Mouse (Mus musculus) liver, embryonic 15.5 days (tissue): ENCODE data around the gene Il34. TPM values are rescaled to one million over a fixed set of nuclear protein-coding genes. Genes with fewer than 3 reads are reported as not detected.

Experiments
- ATAC-seq: fragments of 200-750 bp; cut with Nextera tagmentation; 2 replicates; pipeline ENCODE4 v1.8.0; 2017; ENCODE audit warnings: moderate number of reproducible peaks, mild to moderate bottlenecking, moderate library complexity; ENCODE audit not compliant: insufficient read depth
- H3K27ac ChIP-seq: fragments of 300-500 bp; sonication (generic); replicated peaks from 2 replicates; pipeline ENCODE4 v1.5.1; 2015; ENCODE audit warnings: mild to moderate bottlenecking, inconsistent platforms
- H3K27me3 ChIP-seq: fragments of 300-500 bp; sonication (generic); 2 replicates; pipeline ENCODE4 v1.6.1; 2015; ENCODE audit warnings: mild to moderate bottlenecking, inconsistent platforms
- H3K36me3 ChIP-seq: fragments of 300-500 bp; sonication (generic); replicated peaks from 2 replicates; pipeline ENCODE4 v1.6.1; 2015; ENCODE audit warnings: moderate library complexity, mild to moderate bottlenecking, inconsistent platforms
- H3K4me1 ChIP-seq: fragments of 300-500 bp; sonication (generic); replicated peaks from 2 replicates; pipeline ENCODE4 v1.6.1; 2015; ENCODE audit warnings: inconsistent platforms
- H3K4me2 ChIP-seq: fragments of 300-500 bp; sonication (generic); 2 replicates; pipeline ENCODE4 v1.6.1; 2015; ENCODE audit warnings: moderate library complexity, mild to moderate bottlenecking, inconsistent platforms
- H3K4me3 ChIP-seq: fragments of 300-500 bp; sonication (generic); replicated peaks from 2 replicates; pipeline ENCODE4 v1.5.1; 2015; ENCODE audit warnings: mild to moderate bottlenecking, inconsistent platforms
- H3K9ac ChIP-seq: fragments of 300-500 bp; sonication (generic); 2 replicates; pipeline ENCODE4 v1.6.1; 2015; ENCODE audit warnings: moderate library complexity, mild to moderate bottlenecking, inconsistent platforms
- H3K9me3 ChIP-seq: fragments of 300-500 bp; sonication (generic); replicated peaks from 2 replicates; pipeline ENCODE4 v1.6.1; 2016; ENCODE audit warnings: inconsistent platforms
- WGBS: fragments of 180-500 bp; shearing (Covaris S2); methylation state at CpG from one replicate; pipeline ENCODE4 v1.1.7; 2015; ENCODE audit warnings: mixed read lengths; ENCODE audit not compliant: insufficient replicate concordance; 5-methylcytosine and 5-hydroxymethylcytosine counted together
- polyA plus RNA-seq: library from polyadenylated mRNA; unstranded; fragments of >200 nt; fragmentation: Nextera tagmentation; extraction: Ambion mirVana; gene quantifications from 2 replicates; pipeline ENCODE4 v1.2.1, GENCODE M21; 2015

The Il34 gene
- polyA plus RNA-seq, 1 experiment from 2014 or later: 0.23 TPM

GRCm38 (mm10) chr8:110755511-110756170 lies 50.1 kb downstream of the Il34 start:
- Histone ChIP-seq H3K9ac (no peak overlapping the region), H3K4me2 (no peak overlapping the region), H3K27me3 (no peaks in the 10 kb centered on the region), H3K36me3 (no peaks in the 10 kb centered on the region), H3K27ac (no peak overlapping the region), H3K4me1 (no peaks in the 10 kb centered on the region), H3K4me3 (no peak overlapping the region), H3K9me3 (no peaks in the 10 kb centered on the region)
- WGBS: 51% methylated on average over 15 of the region's 15 CpGs
- ATAC-seq: no peak

- WGBS: 42% methylated on average over 4 of the region's 4 CpGs
- no peak for ATAC-seq
- no peak overlapping the region for H3K4me3 ChIP-seq
- no peaks in the 10 kb centered on the region for H3K4me1 ChIP-seq
- no peaks in the 10 kb centered on the region for H3K27me3 ChIP-seq
- H3K9ac ChIP-seq: no peak overlapping the region
- H3K27ac ChIP-seq: no peak overlapping the region
- no peak overlapping the region for H3K4me2 ChIP-seq
- H3K36me3 ChIP-seq: no peaks in the 10 kb centered on the region
- no peaks in the 10 kb centered on the region for H3K9me3 ChIP-seq
Observed at GRCm38 (mm10) chr8:110754713-110755112, 51.0 kb downstream of the Il34 start.

GRCm38 (mm10) chr8:110751490-110751889 lies 54.2 kb downstream of the Il34 start:
- 66% methylated on average over 5 of the region's 5 CpGs for WGBS
- no peak overlapping the region for H3K4me2 ChIP-seq
- no peak overlapping the region for H3K9ac ChIP-seq
- H3K27ac ChIP-seq: no peak overlapping the region
- no peak overlapping the region for H3K4me3 ChIP-seq
- no peaks in the 10 kb centered on the region for H3K9me3 ChIP-seq
- H3K36me3 ChIP-seq: no peaks in the 10 kb centered on the region
- no peaks in the 10 kb centered on the region for H3K27me3 ChIP-seq
- no peaks in the 10 kb centered on the region for H3K4me1 ChIP-seq
- ATAC-seq: no peak

GRCm38 (mm10) chr8:110750269-110750668 lies 55.5 kb downstream of the Il34 start:
- Histone ChIP-seq H3K4me3 (no peak overlapping the region), H3K36me3 (no peaks in the 10 kb centered on the region), H3K4me2 (no peak overlapping the region), H3K9me3 (no peaks in the 10 kb centered on the region), H3K4me1 (no peaks in the 10 kb centered on the region), H3K27ac (no peak overlapping the region), H3K27me3 (no peaks in the 10 kb centered on the region), H3K9ac (no peak overlapping the region)
- WGBS: 34% methylated on average over 13 of the region's 13 CpGs
- no peak for ATAC-seq

GRCm38 (mm10) chr8:110749500-110750170 lies 56.1 kb downstream of the Il34 start:
- Histone ChIP-seq H3K4me1 (no peaks in the 10 kb centered on the region), H3K9ac (no peak overlapping the region), H3K27me3 (no peaks in the 10 kb centered on the region), H3K4me2 (no peak overlapping the region), H3K4me3 (no peak overlapping the region), H3K36me3 (no peaks in the 10 kb centered on the region), H3K9me3 (no peaks in the 10 kb centered on the region), H3K27ac (no peak overlapping the region)
- no peak for ATAC-seq
- 50% methylated on average over 10 of the region's 10 CpGs for WGBS

GRCm38 (mm10) chr8:110746661-110747060 lies 59.1 kb downstream of the Il34 start:
- no peak for ATAC-seq
- WGBS: 58% methylated on average over 9 of the region's 9 CpGs
- H3K4me2 ChIP-seq: no peak overlapping the region

GRCm38 (mm10) chr8:110745162-110745561 lies 60.6 kb downstream of the Il34 start:
- ATAC-seq: no peak
- 75% methylated on average over 10 of the region's 10 CpGs for WGBS
- Histone ChIP-seq H3K9ac (no peak overlapping the region), H3K4me2 (no peak overlapping the region), H3K9me3 (no peaks in the 10 kb centered on the region), H3K36me3 (no peaks in the 10 kb centered on the region), H3K4me3 (no peak overlapping the region), H3K27me3 (no peaks in the 10 kb centered on the region), H3K27ac (no peak overlapping the region), H3K4me1 (no peaks in the 10 kb centered on the region; the same call in 1 of the 2 replicates)

More at GRCm38 (mm10) chr8:110746661-110747060, 59.1 kb downstream of the Il34 start:
- Histone ChIP-seq H3K36me3 (no peaks in the 10 kb centered on the region), H3K4me3 (no peak overlapping the region), H3K4me1 (no peaks in the 10 kb centered on the region; the same call in 1 of the 2 replicates), H3K27me3 (no peaks in the 10 kb centered on the region), H3K9ac (no peak overlapping the region), H3K27ac (no peak overlapping the region), H3K9me3 (no peaks in the 10 kb centered on the region)

GRCm38 (mm10) chr8:110742452-110742818 lies 63.3 kb downstream of the Il34 start:
- ATAC-seq: no peak
- no peak overlapping the region for H3K4me3 ChIP-seq
- H3K4me1 ChIP-seq: no peaks in the 10 kb centered on the region; the same call in 1 of the 2 replicates
- no peak overlapping the region for H3K27ac ChIP-seq
- H3K9me3 ChIP-seq: no peaks in the 10 kb centered on the region
- H3K9ac ChIP-seq: no peak overlapping the region
- no peaks in the 10 kb centered on the region for H3K36me3 ChIP-seq
- no peak overlapping the region for H3K4me2 ChIP-seq
- H3K27me3 ChIP-seq: no peaks in the 10 kb centered on the region
- 64% methylated on average over 5 of the region's 5 CpGs for WGBS

- WGBS: 62% methylated on average over 15 of the region's 15 CpGs
Observed at GRCm38 (mm10) chr8:110741816-110742451, 63.8 kb downstream of the Il34 start.

GRCm38 (mm10) chr8:110740629-110741175 lies 65.0 kb downstream of the Il34 start:
- H3K27ac ChIP-seq: no peak overlapping the region
- no peak overlapping the region for H3K4me2 ChIP-seq
- no peak overlapping the region for H3K9ac ChIP-seq
- H3K9me3 ChIP-seq: no peaks in the 10 kb centered on the region
- no peak overlapping the region for H3K4me3 ChIP-seq
- H3K36me3 ChIP-seq: no peaks in the 10 kb centered on the region
- H3K4me1 ChIP-seq: no peaks in the 10 kb centered on the region; the same call in 1 of the 2 replicates
- 56% methylated on average over 5 of the region's 5 CpGs for WGBS
- no peaks in the 10 kb centered on the region for H3K27me3 ChIP-seq
- ATAC-seq: no peak

More at GRCm38 (mm10) chr8:110741816-110742451, 63.8 kb downstream of the Il34 start:
- no peaks in the 10 kb centered on the region for H3K36me3 ChIP-seq
- no peak overlapping the region for H3K9ac ChIP-seq
- no peak overlapping the region for H3K27ac ChIP-seq
- H3K4me1 ChIP-seq: no peaks in the 10 kb centered on the region; the same call in 1 of the 2 replicates
- no peak for ATAC-seq
- H3K4me3 ChIP-seq: no peak overlapping the region
- H3K4me2 ChIP-seq: no peak overlapping the region
- no peaks in the 10 kb centered on the region for H3K27me3 ChIP-seq
- no peaks in the 10 kb centered on the region for H3K9me3 ChIP-seq

GRCm38 (mm10) chr8:110738591-110739195 lies 67.0 kb downstream of the Il34 start:
- H3K4me2 ChIP-seq: no peak overlapping the region
- no peak overlapping the region for H3K4me3 ChIP-seq
- no peak overlapping the region for H3K27ac ChIP-seq
- WGBS: 87% methylated on average over 35 of the region's 35 CpGs
- no peak for ATAC-seq
- no peaks in the 10 kb centered on the region for H3K9me3 ChIP-seq
- no peaks in the 10 kb centered on the region for H3K36me3 ChIP-seq
- H3K4me1 ChIP-seq: no peaks in the 10 kb centered on the region
- no peaks in the 10 kb centered on the region for H3K27me3 ChIP-seq
- no peak overlapping the region for H3K9ac ChIP-seq
